Mouse (Mus musculus): Measurements from ENCODE around the gene Fpgs. TPM values are rescaled to one million over a fixed set of nuclear protein-coding genes. Genes with fewer than 3 reads are reported as not detected.

Gene Fpgs
- polyA plus RNA-seq (2016; fragmentation: Nextera tagmentation; extraction: Ambion mirVana), result 18.7 and 20.3 TPM in 2 replicates

DNA sequence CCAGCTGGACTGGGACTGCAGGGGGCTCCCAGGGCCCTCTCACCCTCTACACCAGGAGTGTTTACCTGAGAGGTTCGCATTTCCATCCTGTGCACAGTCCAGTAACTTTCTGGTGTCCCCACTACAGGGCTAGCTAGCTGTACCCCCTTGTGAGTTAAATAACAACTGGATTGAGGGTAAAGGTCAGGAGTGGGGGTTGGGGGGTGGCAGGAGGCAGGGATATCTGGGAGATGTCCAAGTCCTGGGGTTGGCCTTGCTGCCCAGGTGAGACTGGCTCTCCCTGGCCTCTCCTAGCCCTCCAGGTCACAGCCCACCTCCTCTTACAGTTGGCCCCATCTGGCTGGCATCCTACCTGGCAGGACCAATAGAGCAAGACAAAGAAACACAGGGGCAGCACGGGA is at the start of gene Fpgs:
TSS of gene Fpgs (minus strand) at position 125 of the 401 bp plus-strand sequence.
- Histone ChIP-seq H3K27me3 (replicated peaks) (no peaks in the 10 kb centered on the region), H3K27ac (ENCODE audit: poor library complexity, severe bottlenecking) (no peak within 1 kb of the TSS), H3K4me1 (replicated peaks) (no peaks in the 10 kb centered on the region; the same call in 1 of the 2 replicates), H3K4me2 (no peak within 1 kb of the TSS), H3K9me3 (replicated peaks) (no peaks in the 10 kb centered on the region), H3K4me3 (no peak within 1 kb of the TSS), H3K36me3 (peaks cover 80% of the 10 kb centered on the region), H3K9ac (no peak within 1 kb of the TSS)
- 80% methylated on average over 2 of the region's 2 CpGs for WGBS
- no peak for ATAC-seq (ENCODE audit: insufficient number of reproducible peaks, low FRiP score)

DNA sequence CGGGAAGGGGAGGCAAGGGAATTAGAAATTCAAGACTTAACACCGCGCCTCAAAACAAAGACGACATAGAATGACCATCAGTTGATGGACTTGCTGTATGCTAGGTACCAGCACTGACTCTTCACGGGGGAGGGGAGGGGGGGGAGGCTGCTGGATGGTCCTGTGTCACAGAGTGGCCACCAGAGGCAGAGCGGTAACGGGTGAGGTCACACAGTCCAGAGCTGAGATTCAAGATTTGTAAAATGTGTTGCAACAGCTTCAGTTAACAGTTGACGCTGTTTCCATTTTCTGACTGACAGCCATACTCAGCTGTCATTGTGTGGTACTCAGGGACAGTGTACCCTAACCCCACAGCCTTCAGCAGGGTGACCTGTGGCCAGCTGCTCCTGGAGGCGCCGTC is 48.2 kb upstream of the Fpgs start:
- Histone ChIP-seq H3K4me2 (peak overlapping the region; percentile 65), H3K27me3 (replicated peaks) (0 out of 2 replicates have a peak, but pooled peaks cover 3% of the 10 kb centered on the region), H3K4me3 (no peak overlapping the region), H3K27ac (ENCODE audit: poor library complexity, severe bottlenecking) (no peak overlapping the region), H3K9ac (no peak overlapping the region), H3K36me3 (peaks cover 60% of the 10 kb centered on the region), H3K9me3 (replicated peaks) (no peaks in the 10 kb centered on the region), H3K4me1 (replicated peaks) (peaks cover 10% of the 10 kb centered on the region; the same call in 1 of the 2 replicates)
- no peak for ATAC-seq (ENCODE audit: insufficient number of reproducible peaks, low FRiP score)
- WGBS, result 67% methylated on average over 10 of the region's 10 CpGs

DNA sequence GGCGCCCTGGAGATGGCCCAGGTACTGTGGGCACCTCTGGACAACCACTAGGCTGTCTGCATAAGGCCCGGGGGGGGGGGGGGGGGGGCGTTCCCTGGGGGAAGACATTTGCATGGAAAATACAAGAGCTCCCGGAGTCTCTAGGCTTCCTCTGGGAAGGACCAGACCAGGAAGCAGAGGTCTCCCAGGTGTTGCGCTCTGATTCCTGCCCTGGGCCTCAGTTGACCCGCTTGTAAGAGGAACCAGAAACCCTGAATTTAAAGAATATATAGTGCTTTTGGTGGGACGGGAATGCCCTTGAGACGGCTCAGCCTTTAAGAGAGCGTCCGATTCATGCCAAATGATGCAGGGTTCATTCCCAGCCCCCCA is 47.7 kb upstream of the Fpgs start:
- Histone ChIP-seq H3K27ac (ENCODE audit: poor library complexity, severe bottlenecking) (peak overlapping the region; percentile 55; the same call in 1 of the 2 replicates), H3K9me3 (replicated peaks) (no peaks in the 10 kb centered on the region), H3K36me3 (peaks cover 65% of the 10 kb centered on the region), H3K4me2 (peak overlapping the region; percentile 65), H3K27me3 (replicated peaks) (0 out of 2 replicates have a peak, but pooled peaks cover 3% of the 10 kb centered on the region), H3K9ac (peak overlapping the region; percentile 62), H3K4me1 (replicated peaks) (peaks cover 10% of the 10 kb centered on the region; the same call in 1 of the 2 replicates), H3K4me3 (peak overlapping the region; percentile 53)
- ATAC-seq (ENCODE audit: insufficient number of reproducible peaks, low FRiP score), result no peak
- 38% methylated on average over 9 of the region's 10 CpGs for WGBS

DNA sequence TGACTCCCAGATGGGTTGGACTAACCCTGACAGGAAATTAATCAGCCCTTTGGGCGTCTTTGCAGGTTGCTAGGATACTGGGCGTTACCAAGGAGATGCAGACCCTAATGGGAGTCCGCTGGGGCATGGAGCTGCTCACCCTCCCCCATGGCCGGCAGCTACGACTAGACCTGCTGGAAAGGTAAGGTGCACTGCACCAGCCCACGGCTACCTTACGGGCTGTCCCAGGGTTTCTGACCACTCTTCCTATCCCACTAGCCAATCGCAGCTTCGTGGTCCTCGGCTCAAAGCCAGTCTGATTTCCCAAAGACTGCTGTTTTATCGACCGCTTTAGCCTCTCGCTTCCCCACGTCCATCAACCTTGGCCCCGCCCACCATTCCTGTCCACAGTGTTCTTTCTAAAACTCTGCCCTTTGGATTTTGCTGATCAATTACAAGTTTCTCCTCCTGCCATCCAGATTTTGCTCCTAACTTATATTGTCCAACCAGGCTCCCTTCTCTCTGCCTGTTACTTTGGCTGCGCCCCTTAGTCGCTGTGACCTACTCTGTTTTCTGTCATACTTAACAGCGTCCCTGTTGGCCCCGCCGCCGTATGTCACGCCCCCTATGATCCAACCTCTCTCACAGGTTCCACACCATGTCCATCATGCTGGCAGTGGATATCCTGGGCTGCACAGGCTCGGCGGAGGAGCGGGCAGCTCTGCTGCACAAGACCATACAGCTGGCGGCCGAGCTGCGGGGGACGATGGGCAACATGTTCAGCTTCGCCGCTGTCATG is 47.1 kb upstream of the Fpgs start:
- peak; percentile 52; the same call in 1 of the 2 replicates for ATAC-seq (ENCODE audit: insufficient number of reproducible peaks, low FRiP score)
- H3K9me3 ChIP-seq (replicated peaks), result no peaks in the 10 kb centered on the region
- H3K4me2 ChIP-seq, result peak overlapping the region; percentile 65
- H3K27ac ChIP-seq (ENCODE audit: poor library complexity, severe bottlenecking), result peak overlapping the region; percentile 55; the same call in 1 of the 2 replicates
- peak overlapping the region; percentile 53 for H3K4me3 ChIP-seq
- peak overlapping the region; percentile 62 for H3K9ac ChIP-seq
- H3K27me3 ChIP-seq (replicated peaks), result 0 out of 2 replicates have a peak, but pooled peaks cover 3% of the 10 kb centered on the region
- peaks cover 10% of the 10 kb centered on the region; the same call in 1 of the 2 replicates for H3K4me1 ChIP-seq (replicated peaks)
- WGBS, result 17% methylated on average over 31 of the region's 31 CpGs
- H3K36me3 ChIP-seq, result peaks cover 71% of the 10 kb centered on the region

DNA sequence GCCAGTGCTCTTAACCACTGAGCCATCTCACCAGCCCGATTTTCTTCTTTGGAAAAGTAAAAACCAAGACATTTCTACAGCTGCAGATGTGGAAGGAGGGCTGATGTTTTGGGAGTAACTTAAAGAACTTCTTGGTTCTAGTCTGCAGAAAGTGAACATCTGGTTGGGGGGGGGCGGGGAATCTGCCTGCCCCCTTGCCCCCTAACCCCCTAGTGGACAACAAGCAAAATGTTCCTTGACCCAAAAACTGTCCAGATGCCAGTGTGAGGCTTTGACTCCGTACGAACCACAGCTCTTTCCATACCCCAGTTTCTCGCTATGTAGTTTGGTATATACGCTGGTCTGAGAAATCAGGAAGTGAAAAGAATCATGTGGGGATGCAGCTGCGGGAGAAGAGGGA is 46.3 kb upstream of the Fpgs start:
- Histone ChIP-seq H3K27me3 (replicated peaks) (0 out of 2 replicates have a peak, but pooled peaks cover 4% of the 10 kb centered on the region), H3K9me3 (replicated peaks) (no peaks in the 10 kb centered on the region), H3K4me3 (no peak overlapping the region), H3K4me1 (replicated peaks) (peaks cover 10% of the 10 kb centered on the region; the same call in 1 of the 2 replicates), H3K36me3 (peaks cover 80% of the 10 kb centered on the region), H3K4me2 (no peak overlapping the region), H3K9ac (no peak overlapping the region), H3K27ac (ENCODE audit: poor library complexity, severe bottlenecking) (no peak overlapping the region)
- ATAC-seq (ENCODE audit: insufficient number of reproducible peaks, low FRiP score), result no peak
- 70% methylated on average over 7 of the region's 7 CpGs for WGBS

DNA sequence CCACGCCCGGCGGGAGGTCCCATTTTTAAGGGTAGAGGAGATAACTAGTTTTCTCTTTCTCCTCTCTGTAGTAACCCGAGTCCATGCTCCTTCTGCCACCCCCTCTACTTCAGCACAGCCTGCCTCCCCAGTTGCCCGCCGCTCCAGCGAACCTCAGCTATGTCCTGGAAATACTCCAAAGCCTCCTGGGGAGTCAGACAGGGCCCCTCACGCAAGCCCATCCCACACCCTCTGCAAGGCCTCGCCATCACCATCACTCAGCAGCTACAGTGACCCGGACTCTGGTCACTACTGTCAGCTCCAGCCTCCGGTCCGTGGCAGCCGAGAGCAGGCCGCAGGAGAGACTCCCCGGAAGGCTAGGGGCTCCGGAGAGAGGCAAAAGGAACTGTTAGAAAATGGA is 45.1 kb upstream of the Fpgs start:
- no peak overlapping the region for H3K4me2 ChIP-seq
- no peaks in the 10 kb centered on the region for H3K9me3 ChIP-seq (replicated peaks)
- 77% methylated on average over 16 of the region's 16 CpGs for WGBS
- no peak for ATAC-seq (ENCODE audit: insufficient number of reproducible peaks, low FRiP score)
- peaks cover 4% of the 10 kb centered on the region; the same call in 1 of the 2 replicates for H3K27me3 ChIP-seq (replicated peaks)
- H3K4me1 ChIP-seq (replicated peaks), result peaks cover 10% of the 10 kb centered on the region; the same call in 1 of the 2 replicates
- peaks cover 72% of the 10 kb centered on the region for H3K36me3 ChIP-seq
- no peak overlapping the region for H3K4me3 ChIP-seq
- no peak overlapping the region for H3K27ac ChIP-seq (ENCODE audit: poor library complexity, severe bottlenecking)
- H3K9ac ChIP-seq, result no peak overlapping the region

DNA sequence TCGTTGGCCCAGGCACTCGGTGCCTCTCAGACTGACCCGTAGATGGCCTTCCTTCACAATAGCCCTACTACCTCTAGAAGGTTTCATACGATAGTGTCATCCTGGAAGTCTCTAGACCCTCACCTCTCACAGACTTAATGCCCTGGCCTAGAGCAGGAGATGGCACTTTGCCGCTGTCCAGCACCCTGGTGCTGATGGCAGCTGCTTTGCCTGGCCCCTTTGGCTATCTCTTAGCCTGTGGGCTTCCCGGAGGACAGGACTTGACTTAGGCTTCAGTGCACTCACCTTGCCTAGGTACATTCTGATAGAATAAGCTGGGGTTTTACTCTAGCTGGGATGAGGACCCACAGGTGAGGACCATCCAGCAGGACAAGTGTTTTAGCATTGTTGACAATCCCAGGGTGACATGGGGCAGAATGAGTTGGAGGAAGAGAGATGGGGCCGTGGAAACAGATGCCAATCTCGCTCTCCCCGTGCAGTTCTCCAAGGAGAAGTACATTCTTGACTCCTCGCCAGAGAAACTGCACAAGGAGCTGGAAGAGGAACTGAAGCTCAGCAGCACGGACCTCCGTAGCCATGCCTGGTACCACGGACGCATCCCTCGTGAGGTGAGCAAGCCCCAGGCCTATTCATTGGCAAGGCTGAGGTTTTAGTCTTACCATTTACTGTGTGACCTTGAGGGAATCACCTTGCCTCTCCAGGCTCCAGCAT is 40.5 kb upstream of the Fpgs start:
- Histone ChIP-seq H3K4me3 (no peak overlapping the region), H3K9me3 (replicated peaks) (no peaks in the 10 kb centered on the region), H3K27me3 (replicated peaks) (peaks cover 44% of the 10 kb centered on the region), H3K4me1 (replicated peaks) (peaks cover 18% of the 10 kb centered on the region), H3K36me3 (peaks cover 40% of the 10 kb centered on the region), H3K27ac (ENCODE audit: poor library complexity, severe bottlenecking) (no peak overlapping the region), H3K4me2 (no peak overlapping the region), H3K9ac (no peak overlapping the region)
- ATAC-seq (ENCODE audit: insufficient number of reproducible peaks, low FRiP score), result no peak
- 68% methylated on average over 15 of the region's 15 CpGs for WGBS

DNA sequence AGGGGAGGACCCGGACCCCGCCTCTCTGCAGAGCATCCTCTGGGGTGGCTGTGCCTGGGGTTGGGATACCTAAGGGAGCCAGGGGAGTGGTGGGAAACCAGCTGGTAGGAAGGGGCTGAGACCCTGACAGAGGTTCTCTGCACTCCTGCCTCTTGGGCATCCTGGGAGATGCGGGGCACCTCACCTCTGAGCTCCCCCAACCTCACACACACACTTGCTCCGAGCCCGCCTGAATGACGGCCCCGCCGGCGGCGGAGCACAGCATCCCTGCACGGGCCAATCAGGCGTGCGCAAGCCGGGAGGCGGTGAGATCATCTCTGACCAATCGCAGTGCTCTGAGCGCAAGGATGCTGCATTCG is 38.2 kb upstream of the Fpgs start:
- Histone ChIP-seq H3K27me3 (replicated peaks) (peaks cover 44% of the 10 kb centered on the region), H3K4me1 (replicated peaks) (peaks cover 23% of the 10 kb centered on the region), H3K4me2 (peak overlapping the region; percentile 76), H3K9me3 (replicated peaks) (no peaks in the 10 kb centered on the region), H3K9ac (0 out of 2 replicates have a peak overlapping the region, but pooled peaks have one; percentile 62), H3K4me3 (peak overlapping the region; percentile 52), H3K27ac (ENCODE audit: poor library complexity, severe bottlenecking) (no peak overlapping the region), H3K36me3 (peaks cover 30% of the 10 kb centered on the region)
- peak; percentile 13; the same call in 1 of the 2 replicates for ATAC-seq (ENCODE audit: insufficient number of reproducible peaks, low FRiP score)
- WGBS, result 15% methylated on average over 18 of the region's 18 CpGs

DNA sequence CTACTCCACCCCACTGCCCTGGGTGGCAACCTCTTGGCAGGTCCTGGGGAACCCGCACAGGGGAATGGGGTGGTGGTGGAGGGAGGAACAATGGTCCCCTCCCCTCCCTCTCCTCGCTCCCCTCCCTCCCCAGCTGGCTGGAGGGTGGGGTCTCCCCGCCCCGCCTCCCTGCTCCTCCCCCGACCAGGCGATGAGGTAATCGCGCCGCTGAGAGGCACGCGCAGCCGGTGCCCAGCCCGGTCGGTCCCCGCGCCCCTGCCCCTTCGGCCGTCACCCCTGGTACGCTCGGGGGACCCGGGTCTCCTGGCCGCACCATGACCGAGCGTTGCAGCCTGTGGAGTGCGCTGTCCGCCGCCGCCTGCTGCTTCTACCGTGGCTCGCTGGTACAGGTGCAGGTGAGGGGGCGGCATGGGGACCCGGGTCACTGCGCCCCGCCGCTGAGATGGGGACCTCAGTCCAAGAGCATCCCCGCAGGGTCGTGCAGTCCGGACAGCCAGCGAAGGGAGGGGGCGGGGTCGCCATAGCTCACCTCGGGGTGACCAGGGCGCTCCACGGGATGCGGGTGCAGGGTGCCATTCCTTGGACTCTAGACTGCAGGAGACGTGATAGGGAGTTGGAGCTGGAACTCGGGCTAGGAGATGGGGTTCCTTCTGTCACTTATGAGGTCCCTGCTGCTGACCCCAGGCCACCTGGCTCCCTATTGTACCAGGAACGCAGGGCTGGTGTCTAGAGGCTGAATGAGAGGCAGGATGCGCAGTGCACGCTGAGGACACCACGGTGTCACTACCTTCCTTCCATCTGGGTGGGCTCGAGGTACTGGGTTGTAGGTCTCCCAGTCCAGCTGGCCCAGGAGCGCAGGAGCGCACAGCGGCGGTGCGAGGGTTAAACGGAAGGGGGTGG is 37.6 kb upstream of the Fpgs start:
- H3K27ac ChIP-seq (ENCODE audit: poor library complexity, severe bottlenecking), result no peak overlapping the region
- ATAC-seq (ENCODE audit: insufficient number of reproducible peaks, low FRiP score), result peak; percentile 51
- H3K9me3 ChIP-seq (replicated peaks), result no peaks in the 10 kb centered on the region
- H3K4me1 ChIP-seq (replicated peaks), result peaks cover 29% of the 10 kb centered on the region
- peaks cover 44% of the 10 kb centered on the region for H3K27me3 ChIP-seq (replicated peaks)
- WGBS, result 11% methylated on average over 56 of the region's 58 CpGs
- H3K4me2 ChIP-seq, result peak overlapping the region; percentile 76
- H3K36me3 ChIP-seq, result peaks cover 23% of the 10 kb centered on the region
- peak overlapping the region; percentile 52 for H3K4me3 ChIP-seq
- H3K9ac ChIP-seq, result peak overlapping the region; percentile 62

DNA sequence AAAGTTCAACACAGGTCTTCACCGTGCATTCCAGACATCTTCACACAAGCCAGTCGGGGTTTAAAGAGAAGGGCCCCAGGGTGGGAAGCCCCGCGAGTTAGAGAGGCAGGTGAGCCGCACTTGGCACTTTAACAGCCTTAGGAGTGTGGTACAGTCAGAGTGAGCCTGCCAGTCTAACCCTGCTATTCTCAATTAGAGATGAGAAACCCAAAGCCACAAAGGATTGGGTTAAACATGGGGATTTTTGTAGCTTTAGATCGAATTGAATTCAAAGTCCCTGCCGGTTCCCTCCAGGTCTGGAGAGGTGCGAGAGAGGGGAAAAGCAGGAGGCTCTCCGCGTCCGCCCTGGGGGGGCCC is 36.9 kb upstream of the Fpgs start, which contains the start of gene 6330409D20Rik:
TSS of gene 6330409D20Rik (minus strand) at position 101 of the 357 bp plus-strand sequence.
- no peak for ATAC-seq (ENCODE audit: insufficient number of reproducible peaks, low FRiP score)
- H3K27ac ChIP-seq (ENCODE audit: poor library complexity, severe bottlenecking), result no peak within 1 kb of the TSS
- WGBS, result 14% methylated on average over 11 of the region's 11 CpGs

More for the DNA sequence above, 36.9 kb upstream of the Fpgs start, which contains the start of gene 6330409D20Rik:
- H3K27me3 ChIP-seq (replicated peaks), result peaks cover 44% of the 10 kb centered on the region
- H3K9ac ChIP-seq, result peak within 1 kb of the TSS; percentile 62
- peaks cover 17% of the 10 kb centered on the region for H3K36me3 ChIP-seq
- H3K4me3 ChIP-seq, result peak within 1 kb of the TSS; percentile 52
- peak within 1 kb of the TSS; percentile 76 for H3K4me2 ChIP-seq
- H3K4me1 ChIP-seq (replicated peaks), result peaks cover 35% of the 10 kb centered on the region
- H3K9me3 ChIP-seq (replicated peaks), result no peaks in the 10 kb centered on the region
